Mouse (Mus musculus): ENCODE measurements around the gene Klf11. TPM values are rescaled to one million over a fixed set of nuclear protein-coding genes. Genes with fewer than 3 reads are reported as not detected.

The Klf11 gene
- polyA plus RNA-seq, 1 experiment = 35.2 TPM

DNA sequence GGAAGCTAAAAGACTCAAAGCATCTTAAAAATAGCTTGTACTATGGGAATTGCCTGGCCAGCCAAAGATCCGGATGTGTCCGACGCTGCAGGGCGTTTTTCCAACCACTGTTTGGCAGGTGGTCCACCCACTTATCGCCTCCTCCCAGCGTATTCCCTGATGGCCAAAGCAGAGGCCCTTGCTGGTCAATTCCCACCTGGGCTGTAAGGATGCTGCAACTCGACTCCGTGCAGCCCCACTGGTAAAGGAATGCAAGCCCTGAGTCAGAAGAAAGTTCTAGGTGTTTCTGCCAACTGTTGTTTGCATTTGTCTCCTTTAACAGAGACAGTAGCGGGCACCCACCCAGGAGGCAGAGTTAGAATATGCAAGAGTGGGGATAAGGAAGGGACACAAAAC lies 29.0 kb downstream of the Klf11 start:
- H3K4me1 ChIP-seq (ENCODE audit: control insufficient read depth, insufficient read depth, low read length) = no peaks in the 10 kb centered on the region; the same call in 1 of the 2 replicates
- 26% methylated on average over 9 of the region's 9 CpGs for WGBS
- DNase-seq = no peak
- TF ChIP-seq POLR2A (IDR thresholded peaks at IDR 0.05; ENCODE audit: borderline replicate concordance, extremely low read depth, low read depth, low read length) (peak; percentile 38; the same call in 1 of the 2 replicates), CTCF (IDR thresholded peaks at IDR 0.05; ENCODE audit: insufficient read depth, low read length) (no peak)
- H3K4me3 ChIP-seq (replicated peaks; ENCODE audit: extremely low read depth, low read depth, low read length) = peak overlapping the region; percentile 61

DNA sequence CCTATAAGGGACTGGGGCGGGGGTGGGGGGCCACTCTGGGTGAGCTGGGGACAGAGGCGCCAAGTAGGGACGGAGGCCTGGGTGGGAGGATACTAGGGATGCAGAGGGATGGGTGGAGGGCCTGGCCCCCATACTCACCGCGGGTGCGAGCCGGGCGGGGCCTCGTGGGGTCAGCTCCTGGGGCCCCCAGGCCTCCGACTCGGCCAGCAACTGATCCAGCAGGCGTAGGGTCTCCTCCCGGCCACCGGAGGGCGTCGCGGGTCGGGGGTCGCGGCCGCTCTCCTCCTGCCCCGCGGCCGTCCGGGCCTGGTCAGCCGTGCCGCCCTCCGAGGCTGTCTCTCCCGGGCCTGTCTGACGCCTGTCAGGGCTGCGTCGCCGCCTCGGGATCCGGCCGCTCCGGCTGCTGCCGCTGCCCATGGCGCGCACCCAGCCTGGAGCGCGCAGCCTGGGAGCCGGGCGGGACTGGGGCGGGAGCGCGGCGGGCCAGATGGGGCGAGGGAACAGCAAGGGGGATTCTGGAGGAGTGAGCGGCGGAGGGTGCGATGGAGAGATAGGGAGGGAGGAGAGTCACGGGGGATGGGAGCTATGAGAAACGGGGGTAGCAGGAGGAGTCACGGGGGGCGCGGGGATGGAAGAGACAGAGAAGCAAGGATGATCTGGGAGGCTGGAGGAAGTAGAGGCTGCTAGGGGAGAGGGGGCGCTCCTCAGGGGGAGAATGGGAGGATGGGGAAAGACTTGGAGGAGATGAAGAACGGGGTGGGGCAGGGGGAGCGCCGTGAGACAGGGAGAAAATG lies 29.6 kb downstream of the Klf11 start:
- no peaks in the 10 kb centered on the region; the same call in 1 of the 2 replicates for H3K4me1 ChIP-seq (ENCODE audit: control insufficient read depth, insufficient read depth, low read length)
- DNase-seq = peak; percentile 30
- no peak for TF ChIP-seq POLR2A (IDR thresholded peaks at IDR 0.05; ENCODE audit: borderline replicate concordance, extremely low read depth, low read depth, low read length)
- no peak for TF ChIP-seq CTCF (IDR thresholded peaks at IDR 0.05; ENCODE audit: insufficient read depth, low read length)
- H3K4me3 ChIP-seq (replicated peaks; ENCODE audit: extremely low read depth, low read depth, low read length) = peak overlapping the region; percentile 61
- WGBS = 4% methylated on average over 53 of the region's 61 CpGs

DNA sequence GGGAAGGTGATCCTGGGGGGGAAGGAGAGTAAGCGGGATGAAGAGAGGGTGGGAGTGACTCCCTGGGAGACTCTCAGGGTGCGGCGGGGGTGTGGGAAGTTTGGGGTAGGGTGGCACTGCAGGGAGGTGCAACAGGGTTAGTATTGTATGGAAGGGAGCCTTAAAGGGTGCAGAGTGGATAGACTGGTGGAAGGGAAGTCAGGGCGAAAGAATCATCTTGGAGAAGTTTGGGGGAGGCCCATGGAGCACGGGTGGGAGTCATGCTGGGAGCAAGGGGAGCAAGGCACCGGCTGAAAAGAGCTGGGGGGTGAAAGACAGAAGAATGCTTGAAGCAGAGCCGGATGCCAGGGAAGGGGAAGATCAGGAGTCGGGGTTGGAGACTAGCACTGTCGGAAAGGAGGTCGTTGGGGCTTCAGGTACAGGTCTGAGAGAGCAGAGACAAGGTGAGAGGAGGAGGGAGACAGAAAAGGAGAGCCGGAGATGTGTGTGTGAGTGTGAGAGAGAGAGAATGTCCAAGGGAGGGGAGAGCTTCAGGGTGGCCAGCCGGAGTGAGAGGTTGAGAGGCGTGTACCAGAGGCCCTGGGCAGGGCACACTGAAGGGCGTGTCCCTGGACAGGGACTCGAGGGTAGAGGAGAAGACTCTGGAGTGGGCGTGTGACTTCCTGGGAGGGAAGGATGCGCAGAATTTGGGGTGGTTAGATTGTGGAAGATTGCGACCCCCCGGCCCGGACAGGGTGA lies 30.4 kb downstream of the Klf11 start, which contains the start of gene Cys1:
Gene Cys1 (minus strand): TSS at position 528 of the 738 bp plus-strand sequence.
- TF ChIP-seq POLR2A (IDR thresholded peaks at IDR 0.05; ENCODE audit: borderline replicate concordance, extremely low read depth, low read depth, low read length) (peak; percentile 70; the same call in 1 of the 2 replicates), CTCF (IDR thresholded peaks at IDR 0.05; ENCODE audit: insufficient read depth, low read length) (no peak)
- Histone ChIP-seq H3K4me3 (replicated peaks; ENCODE audit: extremely low read depth, low read depth, low read length) (peak within 1 kb of the TSS; percentile 61), H3K4me1 (ENCODE audit: control insufficient read depth, insufficient read depth, low read length) (no peaks in the 10 kb centered on the region; the same call in 1 of the 2 replicates)
- 3% methylated on average over 20 of the region's 20 CpGs for WGBS
- peak; percentile 40 for DNase-seq

DNA sequence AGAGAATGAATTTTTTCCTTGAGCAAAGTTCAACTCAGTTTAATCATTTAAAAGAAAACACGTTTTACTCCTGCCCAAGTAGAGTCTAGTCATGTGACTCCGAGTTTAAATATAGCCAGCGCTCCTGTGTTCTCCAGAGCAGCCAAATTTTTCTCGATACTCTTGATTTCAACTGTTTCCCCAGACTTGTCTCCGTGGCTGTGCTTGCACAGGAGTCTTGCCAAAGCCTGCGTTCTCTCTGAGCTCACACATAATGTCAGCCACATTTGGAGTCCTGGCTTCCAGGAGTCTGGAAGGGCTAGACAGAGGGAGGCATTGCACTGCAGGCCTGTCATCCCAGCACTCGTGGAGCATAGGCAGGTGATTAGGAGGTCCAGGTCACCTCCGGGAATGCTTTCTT lies 31.5 kb downstream of the Klf11 start:
- TF ChIP-seq CTCF (IDR thresholded peaks at IDR 0.05; ENCODE audit: insufficient read depth, low read length) (no peak), POLR2A (IDR thresholded peaks at IDR 0.05; ENCODE audit: borderline replicate concordance, extremely low read depth, low read depth, low read length) (no peak)
- Histone ChIP-seq H3K4me1 (ENCODE audit: control insufficient read depth, insufficient read depth, low read length) (no peaks in the 10 kb centered on the region; the same call in 1 of the 2 replicates), H3K4me3 (replicated peaks; ENCODE audit: extremely low read depth, low read depth, low read length) (no peak overlapping the region)
- WGBS = 34% methylated on average over 8 of the region's 8 CpGs
- peak; percentile 32 for DNase-seq

DNA sequence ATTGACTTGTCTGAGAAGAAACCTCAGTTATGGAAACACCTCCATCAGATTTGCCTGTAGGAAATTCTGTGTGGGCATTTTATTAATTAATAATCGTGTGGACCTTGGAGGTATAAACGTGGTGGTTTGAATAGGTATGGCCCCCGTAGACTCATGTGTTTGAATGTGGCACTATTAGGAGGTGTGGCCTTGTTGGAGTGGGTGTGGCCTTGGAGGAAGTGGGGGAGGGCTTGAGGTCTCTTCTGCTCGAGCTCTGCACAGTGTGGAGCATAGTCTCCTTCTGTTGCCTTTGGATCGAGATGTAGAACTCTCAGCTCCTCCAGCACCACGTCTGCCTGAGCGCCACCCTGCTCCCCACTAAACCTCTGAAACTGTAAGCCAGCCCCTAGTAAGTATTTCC lies 32.4 kb downstream of the Klf11 start:
- TF ChIP-seq POLR2A (IDR thresholded peaks at IDR 0.05; ENCODE audit: borderline replicate concordance, extremely low read depth, low read depth, low read length) (no peak), CTCF (IDR thresholded peaks at IDR 0.05; ENCODE audit: insufficient read depth, low read length) (no peak)
- DNase-seq = no peak
- WGBS = 71% methylated on average over 7 of the region's 7 CpGs

DNA sequence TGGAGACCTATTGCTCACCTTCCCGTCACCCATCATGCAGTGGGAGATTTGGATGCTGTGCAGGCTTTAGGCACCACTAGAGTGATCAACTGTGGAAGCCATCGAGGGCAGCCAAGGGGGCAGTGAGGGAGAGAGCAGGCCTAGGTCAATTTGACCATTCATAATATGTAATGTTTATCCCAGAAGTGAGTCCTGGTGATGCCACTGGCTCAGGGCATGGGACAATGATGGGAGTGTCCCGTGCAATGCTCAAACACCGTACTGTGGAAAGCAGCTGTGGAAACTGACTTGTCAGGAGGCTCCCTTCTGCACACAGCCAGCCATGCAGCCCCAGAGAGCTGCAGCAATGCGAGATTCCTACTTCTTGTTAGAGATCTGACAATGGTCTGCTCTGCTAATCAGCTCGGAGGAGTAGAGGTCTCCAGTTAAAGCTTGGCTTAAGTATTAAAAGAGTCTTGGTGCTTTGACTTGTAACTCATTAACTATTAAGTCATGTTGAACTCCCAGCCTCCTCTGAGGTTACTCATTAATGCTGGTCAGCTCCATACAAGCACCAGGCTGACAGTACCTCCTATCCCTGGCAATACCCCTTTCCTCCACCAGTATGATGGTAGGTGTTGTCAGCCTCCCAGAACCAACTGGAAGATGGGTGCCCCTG lies 35.1 kb downstream of the Klf11 start:
- H3K4me1 ChIP-seq (ENCODE audit: control insufficient read depth, insufficient read depth, low read length) = no peaks in the 10 kb centered on the region
- DNase-seq = no peak
- no peak overlapping the region for H3K4me3 ChIP-seq (replicated peaks; ENCODE audit: extremely low read depth, low read depth, low read length)
- no peak for TF ChIP-seq CTCF (IDR thresholded peaks at IDR 0.05; ENCODE audit: insufficient read depth, low read length)
- 55% methylated on average over 6 of the region's 6 CpGs for WGBS

More for the DNA sequence above, 32.4 kb downstream of the Klf11 start:
- Histone ChIP-seq H3K4me1 (ENCODE audit: control insufficient read depth, insufficient read depth, low read length) (no peaks in the 10 kb centered on the region; the same call in 1 of the 2 replicates), H3K4me3 (replicated peaks; ENCODE audit: extremely low read depth, low read depth, low read length) (no peak overlapping the region)

DNA sequence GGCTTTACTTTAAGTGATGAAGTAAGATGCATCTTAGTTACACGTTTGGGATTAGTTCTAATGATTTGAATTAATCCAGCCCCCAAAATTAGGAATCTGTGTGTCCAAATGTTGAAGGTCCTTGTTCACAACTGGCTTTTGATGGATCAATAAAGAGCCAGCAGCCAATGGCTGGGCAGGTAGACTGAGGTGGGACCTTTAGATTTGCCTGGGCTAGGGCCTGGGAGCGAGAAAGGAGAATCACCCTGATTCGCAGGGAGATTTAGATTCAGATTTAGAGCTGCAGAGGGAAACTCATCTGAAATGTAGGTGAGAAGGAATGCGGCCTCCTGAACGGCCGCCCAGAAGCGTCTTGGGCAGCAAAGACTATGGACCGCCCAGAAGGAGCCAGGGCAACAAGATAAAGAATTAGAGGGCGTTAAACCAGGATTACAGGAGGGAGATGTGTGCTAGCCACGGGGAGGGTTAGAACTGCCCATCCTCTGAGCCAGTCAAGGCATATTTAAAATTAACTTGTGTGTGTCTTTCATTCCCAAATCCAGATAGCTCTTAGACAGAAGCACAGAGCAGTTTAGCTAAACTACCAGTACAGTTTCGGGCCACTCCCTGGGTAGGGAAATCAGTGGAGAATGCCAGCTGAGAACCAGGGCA lies 35.7 kb downstream of the Klf11 start:
- no peak for DNase-seq
- TF ChIP-seq POLR2A (IDR thresholded peaks at IDR 0.05; ENCODE audit: borderline replicate concordance, extremely low read depth, low read depth, low read length) (no peak), CTCF (IDR thresholded peaks at IDR 0.05; ENCODE audit: insufficient read depth, low read length) (no peak)

DNA sequence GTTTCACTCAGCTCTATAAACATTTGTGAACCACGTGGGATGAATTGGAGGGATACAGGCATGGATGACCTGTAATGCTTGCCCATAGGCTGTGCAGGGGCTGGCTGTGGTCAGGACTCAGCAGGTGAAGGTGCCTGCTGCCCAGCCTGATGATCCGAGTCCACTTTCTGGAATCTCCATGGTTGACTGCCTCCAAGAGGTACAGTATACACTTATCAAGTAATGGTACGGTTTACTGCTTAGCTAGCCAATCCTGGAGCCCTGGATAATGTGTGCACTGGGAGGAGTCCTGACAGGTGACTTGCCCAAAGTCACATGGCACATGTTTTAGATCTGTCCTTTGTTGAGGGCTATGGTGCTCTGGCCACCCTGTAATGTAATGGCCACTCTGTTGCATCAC lies 39.3 kb downstream of the Klf11 start:
- 77% methylated on average over 3 of the region's 3 CpGs for WGBS
- TF ChIP-seq CTCF (IDR thresholded peaks at IDR 0.05; ENCODE audit: insufficient read depth, low read length) = no peak
- no peak for TF ChIP-seq POLR2A (IDR thresholded peaks at IDR 0.05; ENCODE audit: borderline replicate concordance, extremely low read depth, low read depth, low read length)
- no peak for DNase-seq
- H3K4me1 ChIP-seq (ENCODE audit: control insufficient read depth, insufficient read depth, low read length) = no peaks in the 10 kb centered on the region
- H3K4me3 ChIP-seq (replicated peaks; ENCODE audit: extremely low read depth, low read depth, low read length) = no peak overlapping the region

More for the DNA sequence above, 35.7 kb downstream of the Klf11 start:
- Histone ChIP-seq H3K4me3 (replicated peaks; ENCODE audit: extremely low read depth, low read depth, low read length) (no peak overlapping the region), H3K4me1 (ENCODE audit: control insufficient read depth, insufficient read depth, low read length) (no peaks in the 10 kb centered on the region)
- WGBS = 67% methylated on average over 11 of the region's 11 CpGs
